Mouse (Mus musculus) kidney, embryonic 14.5 days (tissue): Measurements from ENCODE around the gene Cbfa2t2. TPM values are rescaled to one million over a fixed set of nuclear protein-coding genes. Genes with fewer than 3 reads are reported as not detected.

Experiments
- ATAC-seq: fragments of 200-750 bp; cut with Nextera tagmentation; 2 replicates; pipeline ENCODE4 v1.8.0; 2017; ENCODE audit warnings: moderate number of reproducible peaks, mild to moderate bottlenecking, moderate TSS enrichment, moderate library complexity; ENCODE audit not compliant: low FRiP score, low TSS enrichment
- H3K27ac ChIP-seq: fragments of 300-500 bp; sonication (generic); 2 replicates; pipeline ENCODE4 v1.5.1; 2014; ENCODE audit warnings: low read depth, mild to moderate bottlenecking, low read length, moderate library complexity, mixed read lengths
- H3K27me3 ChIP-seq: fragments of 300-500 bp; sonication (generic); 2 replicates; pipeline ENCODE4 v1.6.1; 2014; ENCODE audit warnings: mild to moderate bottlenecking, low read length; ENCODE audit not compliant: control insufficient read depth, insufficient read depth
- H3K36me3 ChIP-seq: fragments of 300-500 bp; sonication (generic); 2 replicates; pipeline ENCODE4 v1.6.1; 2014; ENCODE audit warnings: low read length, mixed read lengths; ENCODE audit not compliant: control insufficient read depth, insufficient read depth
- H3K4me1 ChIP-seq: fragments of 300-500 bp; sonication (generic); 2 replicates; pipeline ENCODE4 v1.6.1; 2014; ENCODE audit warnings: low read length, mixed read lengths; ENCODE audit not compliant: control insufficient read depth, insufficient read depth
- H3K4me2 ChIP-seq: fragments of 300-500 bp; sonication (generic); replicated peaks from 2 replicates; pipeline ENCODE4 v1.6.1; 2014; ENCODE audit warnings: low read depth, mild to moderate bottlenecking, low read length
- H3K4me3 ChIP-seq: fragments of 300-500 bp; sonication (generic); 2 replicates; pipeline ENCODE4 v1.5.1; 2014; ENCODE audit warnings: mild to moderate bottlenecking, low read length
- H3K9ac ChIP-seq: fragments of 300-500 bp; sonication (generic); 2 replicates; pipeline ENCODE4 v1.6.1; 2014; ENCODE audit warnings: low read depth, mild to moderate bottlenecking, low read length, moderate library complexity
- H3K9me3 ChIP-seq: fragments of 300-500 bp; sonication (generic); 2 replicates; pipeline ENCODE4 v1.6.1; 2016; ENCODE audit warnings: low read length; ENCODE audit not compliant: control insufficient read depth
- WGBS: fragments of 180-500 bp; shearing (Covaris S2); extraction: QIAGEN DNeasy Blood & Tissue Kit; methylation state at CpG from one replicate; pipeline ENCODE4 v1.1.7; 2014; 5-methylcytosine and 5-hydroxymethylcytosine counted together
- polyA plus RNA-seq: library from polyadenylated mRNA; unstranded; fragments of >200 nt; fragmentation: Nextera tagmentation; extraction: Ambion mirVana; gene quantifications from 2 replicates; pipeline ENCODE4 v1.2.1, GENCODE M21; 2014

The Cbfa2t2 gene
- polyA plus RNA-seq, 1 experiment from 2014 or later, result 44.4 TPM

DNA sequence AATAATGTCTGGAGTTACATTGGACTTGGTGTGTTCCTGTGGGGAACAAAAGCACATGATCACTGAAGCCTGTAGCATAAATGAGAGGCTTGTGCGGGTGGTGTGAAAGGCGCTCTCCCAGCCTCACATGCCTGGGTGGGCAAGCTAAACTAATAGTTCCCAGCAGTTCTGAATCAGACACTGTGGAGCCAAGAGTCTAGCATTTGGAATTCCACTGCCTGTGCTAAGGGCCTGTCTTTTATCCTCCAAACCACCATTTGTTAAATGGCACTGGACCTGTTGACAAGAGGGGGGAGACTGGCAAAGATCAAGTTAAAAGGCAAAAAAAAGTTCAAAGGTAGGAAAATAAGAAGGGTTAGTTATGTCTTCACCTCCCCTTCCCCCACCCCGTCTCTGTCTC lies 18.3 kb downstream of the Cbfa2t2 start:
- peak overlapping the region; percentile 82 for H3K27ac ChIP-seq
- H3K4me2 ChIP-seq, result no peak overlapping the region
- no peaks in the 10 kb centered on the region for H3K36me3 ChIP-seq
- H3K4me1 ChIP-seq, result peaks cover 23% of the 10 kb centered on the region
- WGBS, result 30% methylated on average over 3 of the region's 3 CpGs
- H3K9ac ChIP-seq, result no peak overlapping the region
- no peaks in the 10 kb centered on the region for H3K27me3 ChIP-seq
- ATAC-seq, result peak; percentile 77; the same call in 1 of the 2 replicates
- no peak overlapping the region for H3K4me3 ChIP-seq
- no peaks in the 10 kb centered on the region for H3K9me3 ChIP-seq

GRCm38 (mm10) chr2:154455776-154456175 lies 19.5 kb downstream of the Cbfa2t2 start:
- H3K9me3 ChIP-seq, result no peaks in the 10 kb centered on the region

DNA sequence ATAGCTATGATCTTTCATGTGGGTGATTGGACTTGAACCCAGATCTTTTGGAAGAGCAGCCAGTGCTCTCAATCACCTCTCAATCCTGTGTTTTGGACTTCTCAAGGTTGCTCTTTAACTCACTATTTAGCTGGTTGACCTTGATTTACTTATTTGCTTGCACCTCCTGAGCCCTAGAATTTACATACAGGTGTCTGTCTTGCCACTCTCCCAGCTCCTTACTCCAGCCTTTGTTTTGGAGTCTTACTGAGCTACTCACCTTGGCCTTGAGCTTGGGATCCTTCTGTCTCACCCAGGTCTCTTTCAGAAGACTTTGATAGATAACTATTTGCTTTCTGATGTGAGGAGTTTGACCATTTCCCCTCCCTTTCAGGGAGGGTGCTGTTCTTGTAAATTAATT lies 20.3 kb downstream of the Cbfa2t2 start:
- Histone ChIP-seq H3K27ac (no peak overlapping the region), H3K4me3 (no peak overlapping the region), H3K36me3 (no peaks in the 10 kb centered on the region), H3K4me1 (peaks cover 27% of the 10 kb centered on the region), H3K4me2 (no peak overlapping the region), H3K27me3 (no peaks in the 10 kb centered on the region), H3K9ac (no peak overlapping the region), H3K9me3 (no peaks in the 10 kb centered on the region)
- ATAC-seq, result no peak

More at GRCm38 (mm10) chr2:154455776-154456175, 19.5 kb downstream of the Cbfa2t2 start:
- Histone ChIP-seq H3K4me1 (peaks cover 27% of the 10 kb centered on the region), H3K36me3 (no peaks in the 10 kb centered on the region), H3K9ac (no peak overlapping the region), H3K4me2 (peak overlapping the region; percentile 17; the same call in 1 of the 2 replicates), H3K4me3 (no peak overlapping the region), H3K27me3 (no peaks in the 10 kb centered on the region), H3K27ac (peak overlapping the region; percentile 82)
- WGBS, result 27% methylated on average over 5 of the region's 5 CpGs
- ATAC-seq, result no peak

- H3K4me1 ChIP-seq, result peaks cover 27% of the 10 kb centered on the region
- H3K9ac ChIP-seq, result no peak overlapping the region
- 68% methylated on average over 2 of the region's 2 CpGs for WGBS
- H3K4me3 ChIP-seq, result no peak overlapping the region
- H3K4me2 ChIP-seq, result no peak overlapping the region
- no peaks in the 10 kb centered on the region for H3K9me3 ChIP-seq
- no peaks in the 10 kb centered on the region for H3K27me3 ChIP-seq
- no peak for ATAC-seq
- no peaks in the 10 kb centered on the region for H3K36me3 ChIP-seq
- H3K27ac ChIP-seq, result no peak overlapping the region
Measured at GRCm38 (mm10) chr2:154459262-154459661, 23.0 kb downstream of the Cbfa2t2 start.

DNA sequence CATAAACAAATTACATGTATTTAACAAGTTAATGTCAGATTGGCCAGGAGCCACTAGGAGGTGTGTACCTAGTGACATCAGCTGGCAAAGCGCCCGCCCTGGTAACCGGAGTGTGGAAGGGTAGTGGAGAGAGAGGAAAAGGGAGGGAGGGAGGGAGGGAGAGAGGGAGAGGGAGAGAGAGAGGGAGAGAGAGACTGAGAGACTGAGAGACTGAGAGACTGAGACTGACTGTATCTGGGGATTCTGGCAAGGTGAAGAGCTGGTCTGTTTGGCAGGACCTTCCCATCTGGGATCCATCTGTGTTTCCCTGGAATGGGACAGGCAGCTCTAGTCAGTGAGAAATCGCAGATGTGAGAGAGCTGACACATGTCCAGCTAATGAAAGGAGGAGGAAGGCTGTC lies 23.6 kb downstream of the Cbfa2t2 start:
- Histone ChIP-seq H3K4me2 (no peak overlapping the region), H3K36me3 (no peaks in the 10 kb centered on the region), H3K9ac (no peak overlapping the region), H3K4me3 (no peak overlapping the region), H3K4me1 (peaks cover 23% of the 10 kb centered on the region), H3K9me3 (no peaks in the 10 kb centered on the region), H3K27me3 (no peaks in the 10 kb centered on the region), H3K27ac (no peak overlapping the region)
- WGBS, result 24% methylated on average over 4 of the region's 4 CpGs
- peak; percentile 68 for ATAC-seq

DNA sequence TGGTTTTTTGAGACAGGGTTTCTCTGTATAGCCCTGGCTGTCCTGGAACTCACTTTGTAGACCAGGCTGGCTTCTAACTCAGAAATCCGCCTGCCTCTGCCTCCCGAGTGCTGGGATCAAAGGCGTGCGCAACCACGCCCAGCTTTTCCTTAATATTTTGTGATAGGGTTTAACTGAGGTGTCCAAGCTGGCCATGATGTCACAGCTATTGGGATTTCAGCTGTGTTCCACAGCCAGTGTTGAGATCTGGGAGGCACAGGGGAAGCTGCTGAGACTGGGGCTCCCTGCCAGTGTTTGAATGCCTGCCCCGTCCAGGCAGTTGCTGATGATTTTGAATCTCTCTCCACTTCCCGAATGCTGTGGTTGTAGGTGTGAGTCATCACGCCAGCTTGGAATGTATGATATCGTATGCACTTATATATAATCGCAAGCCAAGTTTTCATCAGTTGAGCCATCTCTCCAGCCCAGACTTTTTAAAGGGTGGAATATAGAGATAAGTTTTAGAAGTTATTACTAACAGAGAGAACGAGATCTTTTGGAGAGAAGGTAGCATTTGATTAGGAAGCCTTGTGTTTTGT lies 27.4 kb downstream of the Cbfa2t2 start:
- Histone ChIP-seq H3K4me2 (no peak overlapping the region), H3K36me3 (no peaks in the 10 kb centered on the region), H3K27me3 (no peaks in the 10 kb centered on the region), H3K9ac (no peak overlapping the region), H3K9me3 (no peaks in the 10 kb centered on the region), H3K4me3 (no peak overlapping the region), H3K27ac (no peak overlapping the region), H3K4me1 (0 out of 2 replicates have a peak, but pooled peaks cover 4% of the 10 kb centered on the region)
- 92% methylated on average over 11 of the region's 11 CpGs for WGBS
- no peak for ATAC-seq

DNA sequence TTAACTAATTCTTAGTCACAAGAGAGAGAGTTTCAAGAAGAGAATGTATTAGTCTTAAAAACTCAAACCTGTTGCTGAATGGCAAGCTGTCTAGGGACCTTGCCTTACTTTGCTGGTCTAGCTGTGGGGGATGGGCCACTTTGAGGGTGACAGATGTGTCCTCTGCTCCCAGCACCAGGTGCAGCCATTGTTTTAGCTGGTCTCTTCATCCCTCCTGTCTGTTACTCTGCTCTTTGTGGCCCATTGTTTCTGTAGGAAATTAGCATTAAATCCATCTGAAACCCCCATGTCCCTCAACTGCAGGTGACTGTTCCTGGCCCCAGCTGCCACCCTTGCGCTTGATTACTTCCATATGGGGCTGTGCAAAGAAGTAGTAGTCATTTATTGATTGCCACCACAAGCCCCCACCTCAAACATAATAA lies 29.6 kb downstream of the Cbfa2t2 start:
- no peaks in the 10 kb centered on the region for H3K36me3 ChIP-seq
- no peak overlapping the region for H3K27ac ChIP-seq
- no peak for ATAC-seq
- no peak overlapping the region for H3K4me2 ChIP-seq
- 63% methylated on average over 1 of the region's 1 CpGs for WGBS
- no peak overlapping the region for H3K9ac ChIP-seq
- no peaks in the 10 kb centered on the region for H3K27me3 ChIP-seq
- no peak overlapping the region for H3K4me3 ChIP-seq
- H3K9me3 ChIP-seq, result no peaks in the 10 kb centered on the region
- H3K4me1 ChIP-seq, result no peaks in the 10 kb centered on the region

- Histone ChIP-seq H3K27ac (no peak overlapping the region), H3K36me3 (no peaks in the 10 kb centered on the region), H3K4me1 (no peaks in the 10 kb centered on the region), H3K4me3 (no peak overlapping the region), H3K4me2 (no peak overlapping the region), H3K9me3 (no peaks in the 10 kb centered on the region), H3K27me3 (no peaks in the 10 kb centered on the region), H3K9ac (no peak overlapping the region)
- 86% methylated on average over 5 of the region's 5 CpGs for WGBS
- no peak for ATAC-seq
Measured at GRCm38 (mm10) chr2:154467139-154467538, 30.9 kb downstream of the Cbfa2t2 start.

DNA sequence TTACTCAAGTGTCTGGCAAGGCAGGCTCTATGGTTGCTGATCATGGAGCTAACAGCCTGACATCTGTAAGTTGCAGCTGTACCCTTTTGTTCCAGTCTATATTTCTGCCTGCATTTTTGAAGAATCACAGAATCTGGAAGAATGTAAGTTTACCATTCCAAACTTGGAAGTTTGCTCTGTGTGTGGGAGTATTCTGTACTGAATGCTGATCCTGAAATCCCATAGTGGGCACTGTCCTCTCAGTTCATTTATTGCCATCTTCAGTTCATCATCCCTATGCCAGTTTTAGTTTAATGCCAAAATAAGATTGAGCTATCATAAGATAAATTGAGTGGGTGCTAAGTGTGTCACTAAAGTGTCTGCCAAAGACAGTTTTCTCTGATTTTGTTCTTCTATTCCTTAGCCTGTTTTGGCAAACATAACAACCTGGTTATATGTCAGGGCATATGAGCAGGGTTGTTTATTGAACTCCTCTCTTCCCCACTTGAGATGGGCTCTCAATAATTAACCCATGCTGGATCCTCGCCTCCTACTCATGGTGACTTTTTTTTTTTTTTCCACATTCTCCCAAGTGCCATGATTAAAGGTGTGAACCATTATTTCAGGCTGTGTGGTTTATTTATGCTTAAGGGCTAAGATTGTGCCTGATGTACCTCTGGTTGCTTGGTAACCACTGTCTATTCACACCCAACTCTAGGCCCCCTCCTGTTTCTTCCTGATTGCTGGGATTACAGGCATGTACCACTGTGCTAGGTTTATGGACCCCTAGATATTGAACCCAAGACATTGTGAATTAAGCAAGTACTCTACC lies 38.2 kb downstream of the Cbfa2t2 start:
- Histone ChIP-seq H3K4me2 (no peak overlapping the region), H3K27ac (no peak overlapping the region)
- 77% methylated on average over 1 of the region's 1 CpGs for whole genome bisulfite sequencing

More for the DNA sequence above, 38.2 kb downstream of the Cbfa2t2 start:
- no peaks in the 10 kb centered on the region for H3K27me3 ChIP-seq
- no peaks in the 10 kb centered on the region for H3K9me3 ChIP-seq
- H3K4me1 ChIP-seq, result no peaks in the 10 kb centered on the region
- H3K9ac ChIP-seq, result no peak overlapping the region
- no peak for ATAC-seq
- no peaks in the 10 kb centered on the region for H3K36me3 ChIP-seq
- no peak overlapping the region for H3K4me3 ChIP-seq
